ENCODE assay signal across 29 mouse cellular contexts in the genomic region with DNA sequence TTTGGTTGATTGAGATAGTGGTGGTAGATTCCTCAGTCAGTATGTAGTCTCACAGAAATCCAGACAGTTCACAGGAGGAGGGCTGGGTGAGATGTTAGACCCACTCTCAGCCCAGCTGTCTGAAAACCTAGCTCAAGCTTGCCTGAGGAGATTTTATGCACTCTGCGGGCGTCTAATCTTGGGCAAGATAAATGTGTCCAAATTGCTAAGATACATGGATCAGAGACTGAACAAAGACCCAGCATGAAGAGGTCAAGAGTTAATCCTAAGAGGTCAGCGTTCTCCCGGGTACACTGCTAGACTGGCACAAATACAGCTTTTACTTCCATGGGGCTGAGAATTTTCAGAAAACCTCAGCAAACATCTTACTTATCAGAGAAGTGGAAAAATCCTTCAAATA.
DNase-seq lines count a peak whose midpoint lies in the region; ATAC-seq lines count a peak whose summit lies in the region.
"Had no signal": no experiment of that assay in that cellular context is flagged by ENCODE, and none has a peak within 500 bp of the region (broad histone marks: within the 10 kb centered on the region; RNA-seq: fewer than 3 reads in every experiment).

No protein-coding gene starts in this region.

- peaks cover 5% of the 10 kb centered on the region for H3K4me1 ChIP-seq in hindbrain, embryonic 10.5 days (replicated peaks)
- H3K4me1 ChIP-seq in hindbrain, embryonic 12.5 days = no peaks in the 10 kb centered on the region
- H3K4me1 ChIP-seq in neural tube, embryonic 15.5 days = no peaks in the 10 kb centered on the region
- H3K4me1 ChIP-seq: embryonic facial prominence, embryonic 12.5 days; forebrain, embryonic 12.5 days; hindbrain, embryonic 13.5 days; limb, embryonic 13.5 days had no signal

- H3K4me3 ChIP-seq in hindbrain, embryonic 10.5 days = no peak overlapping the region
- no peak overlapping the region for H3K4me3 ChIP-seq in hindbrain, embryonic 12.5 days
- H3K4me3 ChIP-seq in neural tube, embryonic 15.5 days (replicated peaks) = no peak overlapping the region
- H3K4me3 ChIP-seq: embryonic facial prominence, embryonic 12.5 days; forebrain, embryonic 12.5 days; heart, embryonic 13.5 days; hindbrain, embryonic 13.5 days; limb, embryonic 13.5 days had no signal

- H3K36me3 ChIP-seq in hindbrain, embryonic 10.5 days = no peaks in the 10 kb centered on the region
- H3K36me3 ChIP-seq in hindbrain, embryonic 12.5 days = no peaks in the 10 kb centered on the region
- no peaks in the 10 kb centered on the region for H3K36me3 ChIP-seq in neural tube, embryonic 15.5 days
- H3K36me3 ChIP-seq: embryonic facial prominence, embryonic 12.5 days; forebrain, embryonic 12.5 days; heart, embryonic 13.5 days; hindbrain, embryonic 13.5 days; limb, embryonic 13.5 days had no signal

- H3K4me2 ChIP-seq in hindbrain, embryonic 12.5 days (replicated peaks) = no peak overlapping the region
- no peak overlapping the region for H3K4me2 ChIP-seq in neural tube, embryonic 15.5 days
- H3K4me2 ChIP-seq: embryonic facial prominence, embryonic 12.5 days; forebrain, embryonic 12.5 days; heart, embryonic 13.5 days; hindbrain, embryonic 13.5 days; limb, embryonic 13.5 days; liver, embryonic 11.5 days had no signal

- H3K9ac ChIP-seq in hindbrain, embryonic 12.5 days = no peak overlapping the region
- no peak overlapping the region for H3K9ac ChIP-seq in neural tube, embryonic 15.5 days (replicated peaks)
- H3K9ac ChIP-seq: embryonic facial prominence, embryonic 12.5 days; forebrain, embryonic 12.5 days; forebrain, postnatal 0 days; heart, embryonic 13.5 days; hindbrain, embryonic 13.5 days; limb, embryonic 13.5 days; liver, postnatal 0 days had no signal

- H3K9me3 ChIP-seq in hindbrain, embryonic 10.5 days = no peaks in the 10 kb centered on the region
- H3K9me3 ChIP-seq in hindbrain, embryonic 12.5 days (replicated peaks) = no peaks in the 10 kb centered on the region
- H3K9me3 ChIP-seq in neural tube, embryonic 15.5 days (replicated peaks) = no peaks in the 10 kb centered on the region
- H3K9me3 ChIP-seq: embryonic facial prominence, embryonic 12.5 days; forebrain, embryonic 12.5 days; heart, embryonic 13.5 days; limb, embryonic 13.5 days had no signal

- peak; percentile 9 for DNase-seq in hindbrain, embryonic 10.5 days (ENCODE audit: low spot score)
- DNase-seq in neural tube, embryonic 10.5 days (ENCODE audit: extremely low spot score, low spot score) = peak; percentile 16
- peak; percentile 42 for DNase-seq in embryo, embryonic 9.5 days (ENCODE audit: extremely low spot score)
- peak; percentile 12 for DNase-seq in retina, postnatal 1 day
- no peak for DNase-seq in adipocyte (ENCODE audit: low spot score)
- no peak for DNase-seq in heart, postnatal 25 days (ENCODE audit: low spot score)
- DNase-seq: adrenal gland, postnatal 14 days; cerebellum, adult 11-12 months; cerebellum, adult 9-11 months; forebrain, postnatal 0 days; gastrocnemius, postnatal 10 days; heart, postnatal 10 days; kidney, adult 11 months; kidney, postnatal 14 days; liver, postnatal 0 days; lung, postnatal 36 days; right cerebral cortex, postnatal 4 days; thymus, postnatal 4 days had no signal

- intact Hi-C loops in heart, postnatal 25 days (cut with DNase I) = no loop called here

- H3K27me3 ChIP-seq in hindbrain, embryonic 10.5 days (ENCODE audit: insufficient read depth, poor library complexity, severe bottlenecking) = no peaks in the 10 kb centered on the region
- no peaks in the 10 kb centered on the region for H3K27me3 ChIP-seq in hindbrain, embryonic 12.5 days
- H3K27me3 ChIP-seq in neural tube, embryonic 15.5 days (replicated peaks) = no peaks in the 10 kb centered on the region
- H3K27me3 ChIP-seq: embryonic facial prominence, embryonic 12.5 days; forebrain, embryonic 12.5 days; heart, embryonic 13.5 days; hindbrain, embryonic 13.5 days; limb, embryonic 13.5 days; Patski had no signal

- ATAC-seq in hindbrain, embryonic 12.5 days (ENCODE audit: low FRiP score) = no peak
- no peak for ATAC-seq in neural tube, embryonic 15.5 days (ENCODE audit: low FRiP score)
- ATAC-seq: forebrain, postnatal 0 days; inflammation-experienced regulatory T-cells, adult 6 months; liver, postnatal 0 days; Patski had no signal

- no peak overlapping the region for H3K27ac ChIP-seq in hindbrain, embryonic 10.5 days
- H3K27ac ChIP-seq in hindbrain, embryonic 12.5 days = no peak overlapping the region
- H3K27ac ChIP-seq in neural tube, embryonic 15.5 days (replicated peaks) = no peak overlapping the region
- H3K27ac ChIP-seq: embryonic facial prominence, embryonic 12.5 days; forebrain, embryonic 12.5 days; heart, embryonic 13.5 days; hindbrain, embryonic 13.5 days; limb, embryonic 13.5 days; stomach, postnatal 0 days had no signal

- 28% methylated on average over 4 of the region's 4 CpGs for WGBS in hindbrain, embryonic 10.5 days
- 26% methylated on average over 4 of the region's 4 CpGs for WGBS in hindbrain, embryonic 12.5 days
- WGBS in neural tube, embryonic 15.5 days = 30% methylated on average over 4 of the region's 4 CpGs

Comparison
In these comparisons a context has a peak if more than half of its experiments do, and no peak if none do; other contexts are left out.
1. DNase-seq: peak in hindbrain, embryonic 10.5 days (single experiment), neural tube, embryonic 10.5 days (single experiment), embryo, embryonic 9.5 days (single experiment) and retina, postnatal 1 day (single experiment); none in adipocyte (single experiment) and heart, postnatal 25 days (single experiment).